Mouse (Mus musculus): ENCODE data around the gene Secisbp2. TPM values are rescaled to one million over a fixed set of nuclear protein-coding genes. Genes with fewer than 3 reads are reported as not detected.

The Secisbp2 gene
- total RNA-seq, 4 experiments from 2014 or later, result 16.8 to 18.7 (median 17.9) TPM

GRCm38 (mm10) chr13:51731474-51731873, 80.0 kb downstream of the Secisbp2 start:
- DNase-seq (ENCODE audit: low spot score in 2 of 2), result no peak

- no peak for DNase-seq (ENCODE audit: low spot score in 2 of 2)
Measured at GRCm38 (mm10) chr13:51732097-51732664, 80.7 kb downstream of the Secisbp2 start.

Other genes with a start within 250 kb of the Secisbp2 start
- gene S1pr3, start 243.1 kb upstream of the Secisbp2 start, total RNA-seq (2022), result 1 to 10 TPM; 5.3 to 7.1 (median 6.3) TPM
- 100 to 1,000 TPM; 153 to 205 (median 182) TPM for gene Shc3, start 82.3 kb upstream of the Secisbp2 start, total RNA-seq (2022)
- 1 to 10 TPM; 1.5 to 4.0 (median 3.0) TPM for gene Cks2, start 6.5 kb upstream of the Secisbp2 start, total RNA-seq (2022)
- gene Sema4d, start 142.1 kb downstream of the Secisbp2 start, total RNA-seq (2022), result 10 to 100 TPM; 71.1 to 80.0 (median 75.5) TPM
- 10 to 100 TPM; 10.3 to 22.3 (median 14.1) TPM for gene Gadd45g, start 195.0 kb downstream of the Secisbp2 start, total RNA-seq (2022)